Mouse (Mus musculus): ENCODE measurements around the gene Mertk. TPM values are rescaled to one million over a fixed set of nuclear protein-coding genes. Genes with fewer than 3 reads are reported as not detected.

Gene Mertk
- total RNA-seq, 1 experiment, result 3.3 TPM

GRCm38 (mm10) chr2:128823893-128824292 is 125.1 kb downstream of the Mertk start:
- Histone ChIP-seq H3K27ac (ENCODE audit: insufficient read depth, low read depth, low read length, poor library complexity, severe bottlenecking) (no peak overlapping the region), H3K36me3 (ENCODE audit: control insufficient read depth, insufficient read depth, low read length, poor library complexity, severe bottlenecking) (no peaks in the 10 kb centered on the region; the same call in 1 of the 2 replicates), H3K4me1 (ENCODE audit: control insufficient read depth in 2 of 2, insufficient read depth in 2 of 2, low read length in 2 of 2, poor library complexity in 1 of 2) (peaks cover 2% of the 10 kb centered on the region in 2 experiments; a peak in 2 of 4 replicates), H3K9me3 (ENCODE audit: control insufficient read depth, insufficient read depth, low read depth, low read length) (no peaks in the 10 kb centered on the region), H3K9ac (ENCODE audit: insufficient read depth, low read depth, low read length, poor library complexity, severe bottlenecking) (no peak overlapping the region), H3K4me3 (ENCODE audit: insufficient read depth in 1 of 2, low read depth in 1 of 2, low read length in 2 of 2, poor library complexity in 1 of 2, severe bottlenecking in 1 of 2) (no peak overlapping the region)
- no peak for DNase-seq (ENCODE audit: low read depth, low spot score)
- TF ChIP-seq ZNF384 (IDR thresholded peaks at IDR 0.05; ENCODE audit: low read depth, low read length) (no peak), HCFC1 (IDR thresholded peaks at IDR 0.05; ENCODE audit: borderline replicate concordance, insufficient read depth, low read length) (no peak), ZC3H11A (IDR thresholded peaks at IDR 0.05; ENCODE audit: borderline replicate concordance, low read depth, low read length) (no peak), MAFK (IDR thresholded peaks at IDR 0.05; ENCODE audit: insufficient read depth, low read depth, low read length) (no peak), CHD2 (IDR thresholded peaks at IDR 0.05; ENCODE audit: low read depth, low read length) (no peak)
- in situ Hi-C loops (cut with MboI; ENCODE audit: low sequenced_read_pairs in 2 of 2, unreplicated experiment in 2 of 2), result no loop called here

- no peaks in the 10 kb centered on the region for H3K4me1 ChIP-seq (ENCODE audit: control insufficient read depth in 2 of 2, insufficient read depth in 2 of 2, low read length in 2 of 2, poor library complexity in 1 of 2)
- H3K9me3 ChIP-seq (ENCODE audit: control insufficient read depth, insufficient read depth, low read depth, low read length), result no peaks in the 10 kb centered on the region
- DNase-seq (ENCODE audit: low read depth, low spot score), result no peak
- in situ Hi-C loops (cut with MboI; ENCODE audit: low sequenced_read_pairs in 2 of 2, unreplicated experiment in 2 of 2), result no loop called here
- H3K4me3 ChIP-seq (ENCODE audit: insufficient read depth in 1 of 2, low read depth in 1 of 2, low read length in 2 of 2, poor library complexity in 1 of 2, severe bottlenecking in 1 of 2), result no peak overlapping the region
- H3K36me3 ChIP-seq (ENCODE audit: control insufficient read depth, insufficient read depth, low read length, poor library complexity, severe bottlenecking), result peaks cover 4% of the 10 kb centered on the region
- no peak overlapping the region for H3K9ac ChIP-seq (ENCODE audit: insufficient read depth, low read depth, low read length, poor library complexity, severe bottlenecking)
- TF ChIP-seq MAFK (IDR thresholded peaks at IDR 0.05; ENCODE audit: insufficient read depth, low read depth, low read length) (no peak), ZC3H11A (IDR thresholded peaks at IDR 0.05; ENCODE audit: borderline replicate concordance, low read depth, low read length) (no peak), HCFC1 (IDR thresholded peaks at IDR 0.05; ENCODE audit: borderline replicate concordance, insufficient read depth, low read length) (no peak), CHD2 (IDR thresholded peaks at IDR 0.05; ENCODE audit: low read depth, low read length) (no peak), ZNF384 (IDR thresholded peaks at IDR 0.05; ENCODE audit: low read depth, low read length) (no peak)
- H3K27ac ChIP-seq (ENCODE audit: insufficient read depth, low read depth, low read length, poor library complexity, severe bottlenecking), result no peak overlapping the region
Measured at GRCm38 (mm10) chr2:128827787-128828186, 129.0 kb downstream of the Mertk start.

GRCm38 (mm10) chr2:128832611-128833010 is 133.9 kb downstream of the Mertk start:
- Histone ChIP-seq H3K36me3 (ENCODE audit: control insufficient read depth, insufficient read depth, low read length, poor library complexity, severe bottlenecking) (peaks cover 8% of the 10 kb centered on the region; the same call in 1 of the 2 replicates), H3K9me3 (ENCODE audit: control insufficient read depth, insufficient read depth, low read depth, low read length) (no peaks in the 10 kb centered on the region), H3K27ac (ENCODE audit: insufficient read depth, low read depth, low read length, poor library complexity, severe bottlenecking) (no peak overlapping the region), H3K4me3 (ENCODE audit: insufficient read depth in 1 of 2, low read depth in 1 of 2, low read length in 2 of 2, poor library complexity in 1 of 2, severe bottlenecking in 1 of 2) (no peak overlapping the region), H3K4me1 (ENCODE audit: control insufficient read depth in 2 of 2, insufficient read depth in 2 of 2, low read length in 2 of 2, poor library complexity in 1 of 2) (no peaks in the 10 kb centered on the region), H3K9ac (ENCODE audit: insufficient read depth, low read depth, low read length, poor library complexity, severe bottlenecking) (no peak overlapping the region)
- TF ChIP-seq CHD2 (IDR thresholded peaks at IDR 0.05; ENCODE audit: low read depth, low read length) (no peak), ZNF384 (IDR thresholded peaks at IDR 0.05; ENCODE audit: low read depth, low read length) (no peak), MAFK (IDR thresholded peaks at IDR 0.05; ENCODE audit: insufficient read depth, low read depth, low read length) (no peak), HCFC1 (IDR thresholded peaks at IDR 0.05; ENCODE audit: borderline replicate concordance, insufficient read depth, low read length) (no peak), ZC3H11A (IDR thresholded peaks at IDR 0.05; ENCODE audit: borderline replicate concordance, low read depth, low read length) (no peak)
- in situ Hi-C loops (cut with MboI; ENCODE audit: low sequenced_read_pairs in 2 of 2, unreplicated experiment in 2 of 2), result no loop called here
- DNase-seq (ENCODE audit: low read depth, low spot score), result no peak

GRCm38 (mm10) chr2:128833035-128833434 is 134.3 kb downstream of the Mertk start:
- Histone ChIP-seq H3K4me1 (ENCODE audit: control insufficient read depth in 2 of 2, insufficient read depth in 2 of 2, low read length in 2 of 2, poor library complexity in 1 of 2) (no peaks in the 10 kb centered on the region), H3K9ac (ENCODE audit: insufficient read depth, low read depth, low read length, poor library complexity, severe bottlenecking) (no peak overlapping the region), H3K4me3 (ENCODE audit: insufficient read depth in 1 of 2, low read depth in 1 of 2, low read length in 2 of 2, poor library complexity in 1 of 2, severe bottlenecking in 1 of 2) (no peak overlapping the region), H3K27ac (ENCODE audit: insufficient read depth, low read depth, low read length, poor library complexity, severe bottlenecking) (no peak overlapping the region), H3K9me3 (ENCODE audit: control insufficient read depth, insufficient read depth, low read depth, low read length) (no peaks in the 10 kb centered on the region), H3K36me3 (ENCODE audit: control insufficient read depth, insufficient read depth, low read length, poor library complexity, severe bottlenecking) (peaks cover 10% of the 10 kb centered on the region; the same call in 1 of the 2 replicates)
- TF ChIP-seq CHD2 (IDR thresholded peaks at IDR 0.05; ENCODE audit: low read depth, low read length) (no peak), HCFC1 (IDR thresholded peaks at IDR 0.05; ENCODE audit: borderline replicate concordance, insufficient read depth, low read length) (no peak), MAFK (IDR thresholded peaks at IDR 0.05; ENCODE audit: insufficient read depth, low read depth, low read length) (no peak), ZNF384 (IDR thresholded peaks at IDR 0.05; ENCODE audit: low read depth, low read length) (no peak), ZC3H11A (IDR thresholded peaks at IDR 0.05; ENCODE audit: borderline replicate concordance, low read depth, low read length) (no peak)
- no peak for DNase-seq (ENCODE audit: low read depth, low spot score)
- in situ Hi-C loops (cut with MboI; ENCODE audit: low sequenced_read_pairs in 2 of 2, unreplicated experiment in 2 of 2), result no loop called here

GRCm38 (mm10) chr2:128833435-128833834 is 134.7 kb downstream of the Mertk start:
- no peak overlapping the region for H3K4me3 ChIP-seq (ENCODE audit: insufficient read depth in 1 of 2, low read depth in 1 of 2, low read length in 2 of 2, poor library complexity in 1 of 2, severe bottlenecking in 1 of 2)
- DNase-seq (ENCODE audit: low read depth, low spot score), result no peak
- H3K27ac ChIP-seq (ENCODE audit: insufficient read depth, low read depth, low read length, poor library complexity, severe bottlenecking), result no peak overlapping the region
- TF ChIP-seq CHD2 (IDR thresholded peaks at IDR 0.05; ENCODE audit: low read depth, low read length) (no peak), MAFK (IDR thresholded peaks at IDR 0.05; ENCODE audit: insufficient read depth, low read depth, low read length) (no peak), HCFC1 (IDR thresholded peaks at IDR 0.05; ENCODE audit: borderline replicate concordance, insufficient read depth, low read length) (no peak), ZC3H11A (IDR thresholded peaks at IDR 0.05; ENCODE audit: borderline replicate concordance, low read depth, low read length) (no peak), ZNF384 (IDR thresholded peaks at IDR 0.05; ENCODE audit: low read depth, low read length) (no peak)
- in situ Hi-C loops (cut with MboI; ENCODE audit: low sequenced_read_pairs in 2 of 2, unreplicated experiment in 2 of 2), result no loop called here
- no peaks in the 10 kb centered on the region for H3K9me3 ChIP-seq (ENCODE audit: control insufficient read depth, insufficient read depth, low read depth, low read length)
- peaks cover 10% of the 10 kb centered on the region; the same call in 1 of the 2 replicates for H3K36me3 ChIP-seq (ENCODE audit: control insufficient read depth, insufficient read depth, low read length, poor library complexity, severe bottlenecking)
- no peaks in the 10 kb centered on the region for H3K4me1 ChIP-seq (ENCODE audit: control insufficient read depth in 2 of 2, insufficient read depth in 2 of 2, low read length in 2 of 2, poor library complexity in 1 of 2)
- H3K9ac ChIP-seq (ENCODE audit: insufficient read depth, low read depth, low read length, poor library complexity, severe bottlenecking), result no peak overlapping the region

Measured in ES-E14 (cell line).